Mouse (Mus musculus) urinary bladder, postnatal 4 days (tissue): ENCODE measurements around the gene Gm3417.
A peak's percentile ranks its signal among the peaks of the same experiment; 100 is the strongest.
"Not testable (repeated sequence)": the region's sequence is repeated elsewhere in the genome, so short reads cannot be mapped to it uniquely, and the experiment has no call there.

Source experiments
- DNase-seq, 2 experiments: peaks; one replicate each; pipeline ENCODE4 v3.0.0; 2021 to 2022; ENCODE audit warnings: low spot score in 2 of 2

The Gm3417 gene

GRCm38 (mm10) chr17:14958686-14959327 is 19.8 kb downstream of the Gm3417 start:
- DNase-seq = no peak

GRCm38 (mm10) chr17:14953452-14953851 is 25.1 kb downstream of the Gm3417 start:
- DNase-seq = no peak

DNA sequence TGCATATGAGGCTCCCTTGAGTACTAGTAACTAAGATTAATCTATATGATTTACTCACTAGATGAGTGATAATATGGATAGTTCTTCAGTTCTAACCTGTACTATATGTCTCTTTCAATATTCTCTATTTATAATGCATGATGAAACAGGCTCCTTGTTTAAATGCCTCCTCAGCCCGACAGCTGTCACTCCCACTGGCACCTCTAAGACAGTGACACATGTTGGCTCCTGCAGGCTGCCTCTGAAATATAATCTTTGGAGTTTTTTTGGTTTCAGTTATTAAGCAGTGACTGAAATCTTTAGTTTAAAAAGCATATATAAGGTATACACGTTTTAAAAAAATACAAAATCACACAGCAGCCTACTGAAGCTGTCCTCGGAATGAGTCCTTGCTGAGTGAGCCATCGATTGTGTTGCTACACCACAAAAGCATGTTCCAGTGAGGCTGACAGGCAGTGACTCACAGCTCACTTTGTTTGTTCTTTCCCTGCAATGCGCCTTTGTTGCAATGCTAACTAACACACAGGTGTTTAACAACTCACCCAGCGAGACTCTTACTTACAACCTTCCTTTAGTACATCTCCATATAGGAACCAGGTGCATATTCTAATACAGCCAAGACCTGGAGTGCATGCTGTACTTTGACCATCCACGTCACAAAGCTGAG is 29.3 kb downstream of the Gm3417 start:
- DNase-seq = no peak

DNA sequence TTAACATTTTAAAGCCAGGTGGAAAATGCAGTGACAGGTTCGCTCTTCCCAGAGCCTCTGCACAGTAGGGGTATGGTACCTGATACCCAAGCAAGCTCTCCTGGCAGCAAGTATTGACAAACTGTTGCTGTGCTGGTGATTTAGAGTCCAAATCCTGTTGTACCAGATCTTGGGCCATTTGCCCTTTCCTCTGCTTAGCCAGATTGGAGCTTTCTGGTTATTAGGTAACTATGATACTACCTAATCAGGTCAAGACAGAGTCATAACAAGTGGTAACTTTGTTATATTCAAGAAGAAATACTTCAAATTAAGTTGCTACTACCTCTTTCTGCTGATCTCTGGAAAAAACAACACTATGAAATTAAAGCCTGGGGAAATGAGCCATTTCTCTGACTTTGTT is 34.0 kb downstream of the Gm3417 start:
- no peak for DNase-seq

DNA sequence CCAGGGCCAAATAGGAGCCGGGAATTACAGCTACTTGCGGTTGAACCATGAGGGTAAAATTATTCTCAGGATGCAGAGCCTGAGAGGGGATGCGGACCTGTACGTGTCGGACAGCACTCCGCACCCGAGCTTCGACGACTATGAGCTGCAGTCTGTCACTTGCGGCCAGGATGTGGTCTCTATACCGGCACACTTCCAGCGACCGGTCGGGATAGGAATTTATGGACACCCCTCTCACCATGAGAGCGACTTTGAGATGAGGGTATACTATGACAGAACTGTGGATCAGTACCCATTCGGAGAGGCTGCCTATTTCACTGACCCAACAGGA is 34.9 kb downstream of the Gm3417 start:
- no peak for DNase-seq

- peak; percentile 98 to 100 for DNase-seq
These were observed 35.4 kb downstream of the Gm3417 start, which contains the start of the genes Wdr27 and 1600012H06Rik for GRCm38 (mm10) chr17:14943009-14943728. Gene Wdr27 (minus strand): TSS chr17:14943158. Gene 1600012H06Rik (plus strand): TSS chr17:14943184.

DNA sequence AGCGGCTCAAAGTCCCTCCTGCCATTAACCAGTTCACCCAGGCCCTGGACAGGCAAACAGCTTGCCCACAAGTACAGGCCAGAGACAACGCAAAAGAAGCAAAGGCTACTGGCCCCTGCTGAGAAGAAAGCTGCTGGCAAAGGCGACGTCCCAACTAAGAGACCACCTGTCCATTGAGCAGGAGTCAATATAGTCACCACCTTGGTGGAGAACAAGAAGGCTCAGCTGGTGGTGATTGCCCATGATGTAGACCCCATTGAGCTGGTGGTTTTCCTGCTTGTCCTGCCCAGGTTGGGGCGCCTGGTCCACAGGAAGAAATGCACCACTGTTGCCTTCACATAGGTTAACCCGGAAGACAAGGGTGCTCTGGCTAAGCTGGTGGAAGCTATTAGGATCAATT is 36.4 kb downstream of the Gm3417 start:
- not testable (repeated sequence) for DNase-seq

- DNase-seq = no peak
These were observed 42.6 kb downstream of the Gm3417 start for GRCm38 (mm10) chr17:14935841-14936605.

DNA sequence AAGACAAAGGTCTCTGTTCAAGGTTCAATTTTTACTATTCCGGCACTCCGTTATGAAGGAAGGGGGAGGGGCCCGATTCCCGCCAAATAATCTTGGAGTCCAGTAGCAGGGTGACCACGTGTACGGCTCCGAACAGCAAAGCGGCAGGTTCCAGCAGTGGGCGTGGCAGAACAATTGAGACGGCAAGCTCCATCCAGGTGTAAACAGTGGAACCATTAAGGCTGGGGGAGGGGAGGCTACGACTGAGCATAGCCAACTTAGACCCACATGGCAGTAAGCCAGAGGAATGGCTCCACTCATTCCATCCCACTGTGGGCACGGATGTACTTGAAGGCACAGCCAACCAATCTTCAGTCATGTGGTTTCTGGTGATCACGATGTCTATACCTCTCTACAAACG is 43.3 kb downstream of the Gm3417 start:
- not testable (repeated sequence) for DNase-seq

DNA sequence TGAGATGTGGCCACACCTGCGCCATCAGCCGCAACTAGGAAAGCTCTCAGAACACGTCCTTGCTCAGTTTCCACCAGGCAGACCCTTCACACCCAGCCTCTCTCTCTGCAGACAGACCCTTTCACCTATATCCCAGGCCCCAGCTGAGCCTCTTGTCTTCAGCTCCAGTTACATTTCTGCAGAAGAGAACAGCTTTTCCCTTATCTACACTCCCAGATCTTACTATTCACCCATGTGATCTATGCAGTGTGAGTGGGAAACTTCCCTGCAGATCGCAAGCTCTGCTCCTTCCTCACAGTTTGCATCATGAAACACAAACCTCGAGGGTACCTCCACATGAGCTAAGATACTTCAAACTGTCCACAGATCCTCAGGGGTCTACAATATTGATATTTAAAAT is 47.1 kb downstream of the Gm3417 start:
- no peak for DNase-seq

DNA sequence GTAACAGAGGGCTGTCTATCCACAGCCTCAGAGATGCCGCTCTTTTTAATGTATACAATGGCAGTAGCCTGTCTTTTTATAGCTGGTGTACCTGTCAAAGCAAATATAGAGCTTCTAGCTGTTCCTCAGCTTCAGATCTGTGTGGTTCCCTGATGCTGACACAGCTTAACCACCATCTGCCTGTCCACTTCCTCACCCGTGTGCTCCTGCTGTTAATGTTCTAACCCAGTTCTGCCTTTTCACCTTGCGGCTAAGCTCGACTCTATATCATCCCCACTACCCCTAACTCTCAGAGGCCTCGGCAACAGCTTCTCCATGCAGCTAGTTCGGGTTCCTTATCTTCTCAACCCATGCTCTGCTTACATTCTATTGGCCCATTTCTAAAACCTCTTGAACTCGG is 47.9 kb downstream of the Gm3417 start:
- DNase-seq = no peak

DNA sequence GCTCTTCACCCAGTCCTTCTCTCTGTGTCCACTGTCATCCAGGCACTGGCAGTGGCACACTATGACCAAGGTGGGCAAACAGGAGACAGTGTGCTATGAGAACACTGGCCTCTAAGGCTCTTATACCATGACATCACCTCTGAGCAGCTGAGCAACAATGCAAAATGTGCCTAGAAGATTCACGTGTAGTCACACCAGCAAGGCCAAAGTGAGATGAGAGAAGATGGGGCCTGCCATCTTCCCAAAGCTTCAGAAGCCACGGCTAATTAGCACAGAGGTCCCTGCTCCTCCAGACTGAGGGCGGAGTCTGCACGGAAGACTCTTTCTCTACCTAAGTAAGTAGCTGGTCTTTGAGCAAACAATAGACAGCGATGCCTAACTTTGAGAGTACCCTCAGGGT is 50.0 kb downstream of the Gm3417 start:
- no peak for DNase-seq

- DNase-seq = no peak
These were observed 50.9 kb downstream of the Gm3417 start for GRCm38 (mm10) chr17:14927644-14928218.

DNA sequence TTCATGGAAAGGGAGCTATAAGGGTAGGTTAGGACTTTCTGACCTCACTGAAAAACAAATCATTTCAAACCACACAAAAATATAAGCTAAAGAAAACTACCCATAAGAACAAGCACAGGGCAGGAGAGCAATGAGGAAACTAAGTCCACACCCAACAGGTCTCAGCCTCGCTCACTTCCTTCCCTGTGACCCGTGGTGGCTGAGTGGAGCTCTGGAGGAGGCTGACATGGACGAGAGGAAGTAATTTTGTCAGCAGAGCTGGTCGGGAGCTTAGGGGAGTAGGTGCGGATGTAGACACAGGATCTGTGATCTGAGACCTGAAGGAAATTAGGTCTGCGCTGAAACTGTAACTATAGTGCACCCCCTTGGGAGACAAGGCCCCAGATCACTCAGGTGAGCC is 57.0 kb downstream of the Gm3417 start:
- no peak for DNase-seq

- no peak for DNase-seq
These were observed 60.7 kb downstream of the Gm3417 start for GRCm38 (mm10) chr17:14917866-14918265.

DNA sequence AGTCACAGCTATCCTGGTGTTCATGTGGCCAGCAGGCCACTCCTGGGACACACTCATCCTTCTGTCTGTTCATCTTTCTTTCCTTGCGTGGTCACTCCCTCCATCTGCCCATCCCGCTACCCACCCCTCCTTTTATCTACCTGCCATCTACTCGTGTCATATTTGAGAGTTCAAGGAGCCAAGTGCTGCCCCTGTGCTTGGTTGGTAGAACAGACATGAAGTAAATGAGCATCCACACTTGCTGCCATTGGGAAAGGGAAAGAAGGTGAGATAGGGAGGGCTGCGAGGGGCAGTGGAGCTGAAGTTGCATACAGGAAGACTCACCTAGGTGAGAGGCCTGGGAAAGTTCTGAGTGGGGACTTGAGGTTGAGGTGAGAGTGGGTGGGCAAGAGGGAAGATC is 64.2 kb downstream of the Gm3417 start:
- no peak for DNase-seq
